Mouse (Mus musculus): ENCODE measurements around the gene Cops2. TPM values are rescaled to one million over a fixed set of nuclear protein-coding genes. Genes with fewer than 3 reads are reported as not detected.

Cops2 gene
- polyA plus RNA-seq, 1 experiment from 2014 or later: 21.5 TPM

DNA sequence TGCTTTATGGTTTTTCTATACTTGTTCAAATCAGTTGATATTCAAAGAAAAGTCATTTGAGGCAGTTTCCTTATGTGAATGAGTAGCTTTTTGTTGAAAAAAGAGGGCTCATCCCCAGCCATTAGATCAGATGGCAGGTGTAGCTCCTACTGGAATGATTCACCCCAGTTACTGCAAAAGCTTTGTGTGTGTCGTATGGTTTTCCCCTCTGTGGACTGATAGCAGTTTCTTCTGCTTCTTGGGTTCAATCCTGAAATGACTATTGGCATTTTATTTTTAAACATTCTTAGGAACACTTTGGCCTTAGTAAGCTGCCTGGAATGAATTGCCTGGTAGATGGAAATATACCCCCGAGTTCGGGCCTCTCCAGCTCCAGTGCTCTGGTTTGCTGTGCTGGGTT lies 37.4 kb upstream of the Cops2 start:
- Histone ChIP-seq H3K36me3 (replicated peaks; ENCODE audit: insufficient read depth, low read length) (no peaks in the 10 kb centered on the region; the same call in 1 of the 2 replicates), H3K4me1 (ENCODE audit: insufficient read depth) (peaks cover 9% of the 10 kb centered on the region; the same call in 1 of the 2 replicates), H3K27ac (ENCODE audit: low read depth) (no peak overlapping the region), H3K9ac (replicated peaks) (no peak overlapping the region), H3K27me3 (ENCODE audit: insufficient read depth, low read length) (no peaks in the 10 kb centered on the region), H3K4me2 (ENCODE audit: low read depth, low read length) (no peak overlapping the region), H3K4me3 (ENCODE audit: low read depth, low read length) (no peak overlapping the region), H3K9me3 (ENCODE audit: low read length) (no peaks in the 10 kb centered on the region)
- TF ChIP-seq CTCF (IDR thresholded peaks at IDR 0.05; ENCODE audit: low read depth) (no peak), EP300 (IDR thresholded peaks at IDR 0.05; ENCODE audit: low read depth) (no peak)
- WGBS (ENCODE audit: insufficient replicate concordance): 76% methylated on average over 3 of the region's 3 CpGs
- ATAC-seq: no peak
- DNase-seq: no peak

DNA sequence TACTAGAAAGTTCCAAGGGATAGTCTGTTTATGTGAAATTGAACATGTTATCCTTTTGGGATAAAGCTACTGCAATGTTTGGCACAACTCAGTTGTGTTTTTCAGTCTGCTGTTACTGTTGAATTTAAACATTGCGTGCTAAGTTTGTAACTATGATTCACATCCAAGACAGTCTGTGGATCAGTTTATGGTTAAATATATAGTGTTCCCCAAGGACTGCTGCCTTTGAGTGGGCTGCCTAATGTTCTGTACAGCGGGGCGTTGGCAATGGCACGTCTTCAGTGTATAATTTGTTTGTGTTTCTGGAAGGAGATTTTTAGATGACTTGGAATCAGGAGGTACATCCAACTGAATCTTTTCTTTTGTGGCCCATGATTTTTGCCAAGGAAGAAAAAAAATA lies 36.2 kb upstream of the Cops2 start:
- Histone ChIP-seq H3K36me3 (replicated peaks; ENCODE audit: insufficient read depth, low read length) (no peaks in the 10 kb centered on the region; the same call in 1 of the 2 replicates), H3K4me2 (ENCODE audit: low read depth, low read length) (no peak overlapping the region), H3K4me1 (ENCODE audit: insufficient read depth) (no peaks in the 10 kb centered on the region), H3K4me3 (ENCODE audit: low read depth, low read length) (no peak overlapping the region), H3K9ac (replicated peaks) (no peak overlapping the region), H3K9me3 (ENCODE audit: low read length) (no peaks in the 10 kb centered on the region), H3K27ac (ENCODE audit: low read depth) (no peak overlapping the region), H3K27me3 (ENCODE audit: insufficient read depth, low read length) (no peaks in the 10 kb centered on the region)
- DNase-seq (no peak), ATAC-seq (no peak)
- WGBS (ENCODE audit: insufficient replicate concordance): 85% methylated on average over 4 of the region's 4 CpGs
- TF ChIP-seq CTCF (IDR thresholded peaks at IDR 0.05; ENCODE audit: low read depth) (no peak), EP300 (IDR thresholded peaks at IDR 0.05; ENCODE audit: low read depth) (no peak)

DNA sequence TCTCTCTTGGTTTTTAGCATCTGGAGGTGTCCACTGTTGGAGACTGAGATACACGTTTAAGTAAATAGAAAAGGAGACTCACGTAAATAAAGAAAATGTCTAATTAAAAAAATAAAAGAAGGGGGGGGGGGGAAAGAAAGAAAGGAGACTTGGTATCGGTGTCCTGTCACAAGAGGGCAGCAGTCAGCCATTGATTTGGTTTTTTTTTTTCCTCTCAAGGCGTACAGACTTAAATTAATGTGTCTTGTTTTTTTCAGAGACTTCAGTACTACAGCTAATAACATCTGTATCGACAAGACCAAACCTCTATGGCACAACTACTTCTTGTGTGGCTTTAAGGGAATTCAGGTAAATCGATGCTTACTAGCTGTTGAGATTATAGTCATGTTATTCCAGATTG lies 34.2 kb upstream of the Cops2 start:
- Histone ChIP-seq H3K4me3 (ENCODE audit: low read depth, low read length) (no peak overlapping the region), H3K4me1 (ENCODE audit: insufficient read depth) (no peaks in the 10 kb centered on the region), H3K36me3 (replicated peaks; ENCODE audit: insufficient read depth, low read length) (no peaks in the 10 kb centered on the region; the same call in 1 of the 2 replicates), H3K27ac (ENCODE audit: low read depth) (no peak overlapping the region), H3K9ac (replicated peaks) (no peak overlapping the region), H3K27me3 (ENCODE audit: insufficient read depth, low read length) (no peaks in the 10 kb centered on the region), H3K4me2 (ENCODE audit: low read depth, low read length) (no peak overlapping the region), H3K9me3 (ENCODE audit: low read length) (no peaks in the 10 kb centered on the region)
- ATAC-seq (no peak), DNase-seq (no peak)
- WGBS (ENCODE audit: insufficient replicate concordance): 54% methylated on average over 6 of the region's 6 CpGs
- peak; percentile 70 for TF ChIP-seq CTCF (IDR thresholded peaks at IDR 0.05; ENCODE audit: low read depth)
- no peak for TF ChIP-seq EP300 (IDR thresholded peaks at IDR 0.05; ENCODE audit: low read depth)

DNA sequence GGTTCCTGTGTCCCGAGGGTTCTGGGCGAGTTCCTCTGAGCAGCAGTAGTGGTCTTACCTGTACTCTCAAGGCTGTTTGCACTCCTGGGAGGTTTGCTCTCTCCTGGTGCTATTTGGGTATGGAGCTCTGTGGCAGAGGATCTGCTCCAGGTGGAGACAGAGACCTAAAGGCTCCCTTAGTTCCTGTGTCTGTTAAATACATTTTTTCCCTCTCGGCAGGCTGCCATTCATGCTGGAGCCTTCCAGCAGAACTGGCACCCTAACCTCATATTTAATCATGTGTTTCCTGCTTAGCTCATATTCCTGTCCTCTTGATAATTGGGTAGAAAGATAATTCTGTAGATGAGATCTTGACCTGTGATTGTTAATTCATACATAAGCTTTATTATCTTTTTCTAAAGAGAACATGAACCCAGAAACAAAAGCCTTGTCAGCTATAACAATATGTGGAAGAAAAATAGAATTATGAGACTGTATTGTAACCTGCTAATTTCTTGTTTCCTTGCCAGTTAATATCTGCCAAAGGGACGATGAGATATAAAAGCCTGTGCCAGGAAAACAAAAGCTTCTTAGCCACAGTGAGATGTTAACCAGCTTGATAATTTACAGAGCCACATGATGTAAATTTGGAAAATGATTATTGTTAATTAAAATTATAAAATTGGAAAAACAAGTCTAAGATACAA lies 27.1 kb upstream of the Cops2 start:
- Histone ChIP-seq H3K4me2 (ENCODE audit: low read depth, low read length) (no peak overlapping the region), H3K36me3 (replicated peaks; ENCODE audit: insufficient read depth, low read length) (no peaks in the 10 kb centered on the region), H3K9ac (replicated peaks) (no peak overlapping the region), H3K9me3 (ENCODE audit: low read length) (no peaks in the 10 kb centered on the region), H3K27ac (ENCODE audit: low read depth) (no peak overlapping the region), H3K27me3 (ENCODE audit: insufficient read depth, low read length) (no peaks in the 10 kb centered on the region), H3K4me3 (ENCODE audit: low read depth, low read length) (no peak overlapping the region), H3K4me1 (ENCODE audit: insufficient read depth) (no peaks in the 10 kb centered on the region)
- DNase-seq (no peak), ATAC-seq (no peak)
- TF ChIP-seq CTCF (IDR thresholded peaks at IDR 0.05; ENCODE audit: low read depth) (no peak), EP300 (IDR thresholded peaks at IDR 0.05; ENCODE audit: low read depth) (no peak)
- WGBS (ENCODE audit: insufficient replicate concordance): 78% methylated on average over 4 of the region's 4 CpGs

DNA sequence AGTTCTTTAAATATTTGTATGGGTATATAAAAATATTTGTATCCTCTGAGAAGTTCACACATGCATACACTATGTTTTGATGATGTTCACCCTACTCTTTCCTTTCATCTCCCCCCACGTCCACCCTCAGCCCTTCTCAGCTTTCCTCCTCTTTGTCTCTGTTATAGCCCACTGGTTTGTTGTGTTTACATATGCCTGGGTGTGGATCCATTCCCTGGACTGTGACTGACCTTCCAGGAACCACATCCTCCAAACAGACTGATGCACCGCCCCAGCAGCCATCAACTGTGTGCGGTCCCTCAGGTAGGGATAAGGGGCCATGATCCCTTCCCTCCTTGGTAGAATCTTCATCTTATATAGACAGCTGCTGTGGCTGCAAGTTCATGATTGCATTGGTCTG lies 11.2 kb upstream of the Cops2 start:
- 77% methylated on average over 3 of the region's 3 CpGs for WGBS (ENCODE audit: insufficient replicate concordance)
- peaks cover 16% of the 10 kb centered on the region for H3K4me1 ChIP-seq (ENCODE audit: insufficient read depth)
- no peak overlapping the region for H3K4me2 ChIP-seq (ENCODE audit: low read depth, low read length)
- no peak overlapping the region for H3K27ac ChIP-seq (ENCODE audit: low read depth)
- ATAC-seq (no peak), DNase-seq (no peak)
- H3K9me3 ChIP-seq (ENCODE audit: low read length): no peaks in the 10 kb centered on the region
- no peak overlapping the region for H3K4me3 ChIP-seq (ENCODE audit: low read depth, low read length)
- H3K9ac ChIP-seq (replicated peaks): no peak overlapping the region
- 0 out of 2 replicates have a peak, but pooled peaks cover 2% of the 10 kb centered on the region for H3K36me3 ChIP-seq (replicated peaks; ENCODE audit: insufficient read depth, low read length)
- TF ChIP-seq EP300 (IDR thresholded peaks at IDR 0.05; ENCODE audit: low read depth) (no peak), CTCF (IDR thresholded peaks at IDR 0.05; ENCODE audit: low read depth) (no peak)
- H3K27me3 ChIP-seq (ENCODE audit: insufficient read depth, low read length): no peaks in the 10 kb centered on the region

DNA sequence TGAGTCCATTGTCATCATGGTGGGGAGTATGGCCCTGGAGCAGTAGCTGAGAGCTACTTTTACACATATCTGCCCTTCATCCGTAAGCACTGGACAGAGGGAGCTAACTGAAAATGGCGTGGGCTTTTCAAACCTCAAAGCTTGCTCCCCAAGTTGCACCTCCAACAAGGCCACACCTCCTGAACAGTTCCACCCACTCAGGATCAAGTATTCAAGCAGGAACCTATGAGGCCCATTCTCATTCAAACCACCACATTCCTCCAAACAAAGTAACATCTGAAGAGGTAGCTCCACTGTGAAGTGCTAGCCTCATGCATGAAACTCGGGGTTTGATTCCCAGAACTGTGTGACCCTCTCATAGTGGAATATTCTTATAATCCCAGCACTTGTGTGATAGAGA lies 9.4 kb upstream of the Cops2 start:
- Histone ChIP-seq H3K27me3 (ENCODE audit: insufficient read depth, low read length) (no peaks in the 10 kb centered on the region), H3K27ac (ENCODE audit: low read depth) (no peak overlapping the region), H3K4me2 (ENCODE audit: low read depth, low read length) (no peak overlapping the region), H3K4me3 (ENCODE audit: low read depth, low read length) (no peak overlapping the region), H3K9me3 (ENCODE audit: low read length) (no peaks in the 10 kb centered on the region), H3K4me1 (ENCODE audit: insufficient read depth) (peaks cover 25% of the 10 kb centered on the region), H3K9ac (replicated peaks) (no peak overlapping the region), H3K36me3 (replicated peaks; ENCODE audit: insufficient read depth, low read length) (0 out of 2 replicates have a peak, but pooled peaks cover 2% of the 10 kb centered on the region)
- ATAC-seq (no peak), DNase-seq (no peak)
- 72% methylated on average over 3 of the region's 3 CpGs for WGBS (ENCODE audit: insufficient replicate concordance)
- no peak for TF ChIP-seq EP300 (IDR thresholded peaks at IDR 0.05; ENCODE audit: low read depth)
- TF ChIP-seq CTCF (IDR thresholded peaks at IDR 0.05; ENCODE audit: low read depth): no peak
